Mouse (Mus musculus) stomach, postnatal 0 days (tissue): ENCODE measurements at regions not wholly inside any gene's neighbourhood (a gene's known extent, or its start where the extent isn't known, plus 50 kb on each side); places are given as distances from the start of the nearest gene placed in this dataset.

Source experiments
- CTCF ChIP-seq: IDR thresholded peaks from 2 replicates; pipeline ENCODE4 v1.5.1; 2016; ENCODE audit warnings: antibody characterized with exemption, low read depth, mild to moderate bottlenecking, moderate library complexity
- EP300 ChIP-seq: optimal IDR thresholded peaks from 2 replicates; pipeline ENCODE3; 2016; ENCODE audit warnings: antibody characterized with exemption

- no peak for TF ChIP-seq CTCF
- TF ChIP-seq EP300 = no peak
Measured at GRCm38 (mm10) chr15:24793381-24793780, 620.2 kb downstream of the Basp1 start.
